Mouse (Mus musculus) lung, adult 2 months (tissue): ENCODE results near the gene Rgs8. TPM values are rescaled to one million over a fixed set of nuclear protein-coding genes. Genes with fewer than 3 reads are reported as not detected.

Experiments used
- DNase-seq: peaks from one replicate; pipeline ENCODE4 v3.0.0; 2022
- H3K4me1 ChIP-seq: fragments of 200-500 bp; 2 replicates; pipeline ENCODE4 v1.6.1; 2011; ENCODE audit warnings: low read length; ENCODE audit not compliant: control insufficient read depth, insufficient read depth
- H3K4me3 ChIP-seq: fragments of 200-500 bp; replicated peaks from 2 replicates; pipeline ENCODE3; 2011; ENCODE audit warnings: low read depth, mild to moderate bottlenecking, control low read depth, low read length; ENCODE audit errors: extremely low read depth
- CTCF ChIP-seq: fragments of 200-500 bp; IDR thresholded peaks from 2 replicates; pipeline ENCODE4 v1.5.1; 2011; ENCODE audit warnings: mild to moderate bottlenecking, low read length, control low read depth; ENCODE audit not compliant: insufficient read depth
- POLR2A ChIP-seq: fragments of 200-500 bp; IDR thresholded peaks from 2 replicates; pipeline ENCODE4 v1.6.1; 2011; ENCODE audit warnings: low read depth, mild to moderate bottlenecking, control low read depth, low read length, borderline replicate concordance; ENCODE audit errors: extremely low read depth
- WGBS: fragments of 180-500 bp; shearing (Covaris S2); methylation state at CpG from one replicate; pipeline ENCODE4 v1.1.7; 2018; 5-methylcytosine and 5-hydroxymethylcytosine counted together
- polyA plus RNA-seq: library from polyadenylated mRNA; depleted of rRNA; stranded (reverse); fragments of >200 nt; gene quantifications from 2 replicates; pipeline ENCODE4 v1.2.3, GENCODE M21; 2012

The Rgs8 gene
- polyA plus RNA-seq, 1 experiment: 0.01 TPM

DNA sequence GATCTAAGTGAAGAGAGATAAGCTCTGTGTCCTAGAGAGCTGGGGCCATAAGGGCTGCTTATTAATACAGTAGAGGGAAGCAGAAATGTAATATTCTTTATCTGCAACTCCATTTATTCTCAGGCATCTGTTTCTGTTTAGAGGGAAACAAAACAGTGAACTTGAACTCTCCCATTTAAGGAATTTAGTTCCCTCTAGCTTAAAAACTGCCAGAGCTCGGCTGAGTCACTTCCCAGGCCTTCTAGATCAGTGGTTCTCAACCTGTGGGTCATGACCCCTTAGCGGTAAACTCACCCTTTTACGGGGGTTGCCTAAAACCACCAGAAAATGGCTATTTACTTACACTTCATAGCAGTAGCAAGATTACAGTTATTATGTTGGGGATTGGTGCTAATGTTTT, 32.8 kb downstream of the Rgs8 start:
- TF ChIP-seq POLR2A (no peak), CTCF (no peak)
- 70% methylated on average over 3 of the region's 3 CpGs for WGBS
- Histone ChIP-seq H3K4me1 (no peaks in the 10 kb centered on the region), H3K4me3 (no peak overlapping the region)
- DNase-seq: no peak

DNA sequence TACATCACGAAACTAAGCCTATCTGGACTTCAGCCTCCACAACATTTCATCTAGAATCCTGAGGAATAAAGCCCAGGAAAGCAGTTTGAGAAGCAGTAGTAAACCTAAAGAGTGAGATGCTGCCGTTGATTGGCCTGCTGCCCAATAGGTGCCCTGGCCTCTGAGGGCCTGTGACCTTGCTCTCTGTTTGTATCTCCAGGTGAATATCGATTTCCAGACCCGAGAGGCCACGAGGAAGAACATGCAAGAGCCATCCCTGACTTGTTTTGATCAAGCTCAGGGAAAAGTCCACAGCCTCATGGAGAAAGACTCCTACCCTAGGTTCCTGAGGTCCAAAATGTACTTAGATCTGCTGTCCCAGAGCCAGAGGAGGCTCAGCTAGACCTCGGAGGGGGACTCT, 39.7 kb downstream of the Rgs8 start:
- Histone ChIP-seq H3K4me1 (no peaks in the 10 kb centered on the region), H3K4me3 (no peak overlapping the region)
- 78% methylated on average over 6 of the region's 6 CpGs for whole genome bisulfite sequencing
- no peak for DNase-seq
- TF ChIP-seq CTCF (no peak), POLR2A (no peak)

DNA sequence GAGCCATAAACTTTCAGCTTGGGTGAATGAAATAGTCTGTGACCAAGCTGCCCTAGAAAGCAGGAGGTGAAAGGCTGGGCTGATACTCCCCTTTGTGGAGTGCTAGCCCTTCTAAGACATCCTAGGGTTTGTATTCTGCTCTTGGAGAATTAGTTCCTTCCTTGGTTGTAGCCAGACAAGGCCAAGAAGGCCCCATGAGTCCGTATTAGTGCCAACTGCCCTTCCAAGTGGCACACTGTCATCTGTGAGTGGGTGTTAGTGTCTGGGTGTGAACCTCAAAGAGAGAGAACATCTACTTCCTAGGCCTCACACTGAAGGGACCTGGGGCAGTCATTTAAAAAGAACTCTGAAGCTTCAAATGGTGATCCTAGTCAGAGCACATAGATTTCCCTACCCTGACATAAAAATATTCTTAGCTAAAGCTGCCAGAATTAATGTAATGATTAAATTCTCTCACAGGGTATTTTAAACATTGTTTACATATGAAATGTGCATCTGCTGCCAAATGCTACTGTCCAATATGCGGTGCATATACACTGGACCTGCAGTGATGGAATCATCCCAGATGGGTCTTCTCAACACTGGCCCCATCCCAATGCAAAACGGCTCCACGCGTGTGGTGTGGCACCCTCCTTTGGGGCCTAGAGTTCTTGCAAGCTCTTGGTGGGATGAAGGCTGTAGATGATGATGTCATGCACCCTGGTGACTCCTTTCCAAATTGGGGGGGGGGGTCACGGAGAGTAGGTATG, 41.7 kb downstream of the Rgs8 start:
- TF ChIP-seq POLR2A (no peak), CTCF (no peak)
- WGBS: 77% methylated on average over 6 of the region's 6 CpGs
- no peaks in the 10 kb centered on the region for H3K4me1 ChIP-seq

DNA sequence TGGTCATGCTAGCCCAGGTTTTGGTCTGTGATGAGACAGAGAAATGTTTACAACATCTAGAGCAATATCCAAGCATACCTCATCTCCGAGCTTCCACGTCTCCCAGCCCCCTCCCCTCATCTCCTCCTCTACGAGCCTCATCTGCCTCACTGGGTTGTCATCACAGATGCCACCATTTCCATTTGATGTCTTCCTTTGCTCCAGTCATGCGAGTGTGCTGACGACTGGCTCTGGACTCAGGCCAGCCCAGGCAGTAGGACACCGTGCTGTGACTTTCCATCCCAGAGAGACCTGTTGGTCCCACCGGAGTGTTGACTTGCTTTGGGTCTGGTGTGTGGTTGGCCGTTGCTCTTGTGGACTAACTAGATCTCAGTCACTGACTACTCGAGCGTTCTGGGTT, 42.6 kb downstream of the Rgs8 start:
- 95% methylated on average over 10 of the region's 10 CpGs for WGBS
- TF ChIP-seq CTCF (no peak), POLR2A (no peak)
- no peak for DNase-seq
- Histone ChIP-seq H3K4me3 (no peak overlapping the region), H3K4me1 (no peaks in the 10 kb centered on the region)

More for the DNA sequence above, 41.7 kb downstream of the Rgs8 start:
- DNase-seq: no peak
- no peak overlapping the region for H3K4me3 ChIP-seq

DNA sequence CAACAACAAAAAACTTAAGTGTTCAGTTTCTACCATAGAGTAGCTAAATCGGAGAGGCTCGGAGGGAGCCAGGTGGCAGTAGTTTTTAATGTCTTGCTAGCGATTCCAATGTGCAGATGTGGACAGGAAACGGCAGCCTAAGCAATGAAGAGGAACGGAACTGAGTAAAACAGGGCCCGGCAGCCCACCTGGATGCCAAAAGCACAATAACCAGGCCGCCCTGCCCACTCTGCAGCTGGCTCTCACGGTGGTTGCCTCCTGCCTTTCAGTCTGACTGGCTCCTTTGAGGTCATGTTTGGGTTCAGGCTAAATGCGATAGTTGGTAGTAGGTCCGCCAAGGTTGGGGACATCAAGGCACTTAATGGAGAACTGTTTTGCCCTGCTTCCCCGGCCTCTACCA, 43.3 kb downstream of the Rgs8 start:
- no peak for DNase-seq
- H3K4me3 ChIP-seq: no peak overlapping the region
- TF ChIP-seq POLR2A (no peak), CTCF (no peak)
- WGBS: 90% methylated on average over 11 of the region's 11 CpGs
- H3K4me1 ChIP-seq: no peaks in the 10 kb centered on the region

DNA sequence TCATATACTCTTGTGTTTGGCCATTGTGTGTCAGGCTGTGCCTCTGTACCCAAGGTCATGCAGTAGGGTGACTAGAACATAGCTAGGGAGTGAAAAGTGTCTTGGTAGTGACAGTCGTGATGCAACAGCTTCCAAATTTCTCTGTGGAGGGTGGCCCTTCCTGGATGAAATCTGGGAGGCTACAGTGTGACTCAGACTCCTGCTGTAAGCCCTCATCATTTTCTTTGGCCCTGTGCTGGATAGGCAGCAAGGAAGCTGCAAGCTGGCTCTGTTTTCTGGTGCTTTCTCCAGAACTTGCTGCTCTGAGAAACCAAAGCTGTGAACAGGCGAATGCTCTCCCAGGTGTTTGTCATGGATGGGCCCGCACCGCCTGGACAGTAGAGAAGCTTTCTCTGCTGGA, 43.7 kb downstream of the Rgs8 start:
- Histone ChIP-seq H3K4me1 (no peaks in the 10 kb centered on the region), H3K4me3 (no peak overlapping the region)
- WGBS: 86% methylated on average over 4 of the region's 4 CpGs
- TF ChIP-seq POLR2A: no peak
- DNase-seq: no peak

DNA sequence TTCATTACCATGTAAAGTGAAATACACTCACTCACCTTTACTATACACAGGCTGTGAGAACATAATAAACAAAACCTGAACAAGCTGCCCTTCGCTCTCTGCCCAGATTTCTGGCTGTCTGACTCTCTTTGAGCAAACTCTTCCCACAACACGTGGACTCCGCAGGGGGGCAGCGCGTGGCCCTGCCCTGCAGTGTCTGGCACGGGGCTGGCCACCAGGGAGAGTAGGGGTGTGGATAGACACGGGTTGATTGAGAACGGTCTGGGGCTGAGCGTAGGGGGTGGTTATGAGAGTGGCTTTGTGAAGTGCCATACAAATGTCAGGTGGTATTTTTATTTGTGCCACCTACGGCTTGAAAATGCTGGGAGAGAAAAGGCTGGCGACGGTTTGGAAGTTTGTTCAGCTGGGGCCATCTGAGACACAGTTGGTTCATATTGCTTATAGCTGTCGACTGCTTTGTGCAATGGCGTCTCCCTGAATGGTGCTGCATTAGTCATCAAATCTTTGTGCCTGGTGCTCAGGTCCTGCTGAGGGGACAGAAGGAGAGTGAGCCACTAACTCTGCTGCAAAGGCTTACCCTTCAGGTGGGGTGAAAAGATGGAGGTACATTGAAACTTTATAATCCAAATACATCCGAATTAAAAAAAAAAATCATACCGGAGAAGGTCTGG, 44.9 kb downstream of the Rgs8 start:
- TF ChIP-seq CTCF: no peak
- TF ChIP-seq POLR2A: no peak
- H3K4me1 ChIP-seq: no peaks in the 10 kb centered on the region
- 81% methylated on average over 16 of the region's 16 CpGs for WGBS
- H3K4me3 ChIP-seq: no peak overlapping the region
- no peak for DNase-seq

DNA sequence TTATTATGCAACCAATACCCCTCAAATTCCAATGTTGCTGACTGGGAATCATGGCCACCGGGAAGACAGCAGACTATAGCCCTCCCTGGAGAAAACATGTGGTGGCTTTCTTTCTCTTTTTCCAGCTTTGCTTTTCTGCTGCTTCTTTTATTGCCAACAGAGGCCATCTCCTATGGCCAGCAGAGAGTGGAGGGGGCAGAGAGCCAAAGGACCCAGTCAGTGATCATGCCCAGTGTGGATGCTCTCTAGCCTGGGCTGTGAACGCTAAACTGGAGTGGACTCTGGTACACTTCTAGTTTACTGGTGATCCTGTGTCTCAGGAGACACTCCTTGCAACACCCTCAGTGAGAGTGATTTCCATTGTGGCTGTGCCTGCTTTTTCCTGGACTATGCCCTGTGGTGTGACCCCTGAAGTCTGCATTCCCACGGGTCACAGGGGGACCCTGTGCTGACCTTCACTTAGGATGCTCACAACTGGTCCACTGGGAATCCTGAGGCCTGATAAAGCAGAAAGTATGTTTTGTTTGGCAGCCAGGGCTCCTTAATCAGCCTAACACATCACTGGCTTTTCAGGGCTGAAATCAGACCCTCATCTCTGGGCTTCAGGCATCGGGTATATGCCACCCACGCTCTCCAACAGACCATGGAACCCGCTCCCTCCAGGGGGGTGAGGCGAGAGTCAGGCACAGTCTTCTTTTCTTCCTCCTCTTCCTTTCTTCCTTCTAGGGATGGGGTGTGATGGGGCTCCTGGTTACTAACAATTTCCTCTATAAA, 45.7 kb downstream of the Rgs8 start:
- Histone ChIP-seq H3K4me3 (no peak overlapping the region), H3K4me1 (no peaks in the 10 kb centered on the region)
- DNase-seq: no peak
- TF ChIP-seq CTCF (no peak), POLR2A (no peak)
- WGBS: 65% methylated on average over 7 of the region's 7 CpGs

DNA sequence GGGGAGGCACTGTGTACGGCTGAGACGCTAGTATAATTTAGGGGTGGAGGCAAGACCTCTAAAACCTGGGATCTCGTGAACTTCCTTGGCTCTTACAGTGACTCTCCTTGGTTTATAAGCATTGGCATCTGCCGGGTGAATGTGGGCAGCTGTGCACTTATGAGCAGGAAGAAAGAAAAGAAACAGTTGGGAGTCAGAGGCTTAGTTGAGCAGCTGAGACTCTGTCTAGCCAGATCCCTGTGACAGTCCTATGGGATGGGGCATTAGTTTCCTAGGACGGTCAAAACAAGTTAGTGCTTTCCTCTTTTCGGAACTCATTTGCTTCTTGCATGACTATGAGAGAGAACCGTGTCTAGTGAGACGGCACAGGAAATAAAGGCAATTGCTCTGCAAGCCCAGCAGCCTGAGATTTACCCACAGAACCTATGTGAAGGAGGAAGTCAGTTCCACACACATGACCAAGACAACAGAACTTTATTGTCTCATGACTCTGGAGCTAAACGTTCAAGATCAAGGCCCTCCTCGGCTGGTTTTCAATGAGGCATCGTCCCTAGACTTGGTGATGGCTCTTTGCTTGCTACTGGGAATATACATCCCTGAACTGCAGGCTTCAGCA, 47.7 kb downstream of the Rgs8 start:
- WGBS: 73% methylated on average over 11 of the region's 11 CpGs
- Histone ChIP-seq H3K4me3 (no peak overlapping the region), H3K4me1 (no peaks in the 10 kb centered on the region)
- DNase-seq: no peak
- no peak for TF ChIP-seq CTCF
- no peak for TF ChIP-seq POLR2A

DNA sequence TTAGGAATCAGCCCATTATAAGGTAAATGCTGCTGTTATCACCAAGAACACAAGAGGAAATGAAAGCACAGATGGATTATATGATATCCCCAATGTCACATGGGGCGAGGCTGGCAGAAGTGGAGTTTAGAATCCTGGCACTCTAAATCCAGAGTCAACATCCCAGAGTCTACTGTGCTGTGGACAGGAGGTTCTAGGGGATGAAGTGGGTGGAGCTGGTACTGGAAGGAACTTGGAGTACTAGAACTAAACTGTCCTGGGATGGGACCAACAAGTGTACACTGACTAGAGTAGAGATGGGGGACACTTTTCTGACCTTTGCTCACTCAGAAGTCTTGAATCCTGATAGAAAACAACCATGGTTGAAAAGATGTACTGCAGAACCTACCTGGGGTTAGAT, 48.6 kb downstream of the Rgs8 start:
- no peaks in the 10 kb centered on the region for H3K4me1 ChIP-seq
- DNase-seq: no peak
- H3K4me3 ChIP-seq: no peak overlapping the region
- TF ChIP-seq POLR2A (no peak), CTCF (no peak)
- whole genome bisulfite sequencing: 72% methylated on average over 1 of the region's 1 CpGs
